Mouse (Mus musculus) testis, adult 2 months (tissue): ENCODE results near the gene Foxc1.

ENCODE experiments used
- CTCF ChIP-seq: fragments of 200-500 bp; IDR thresholded peaks from 2 replicates; pipeline ENCODE4 v1.5.1; 2012; ENCODE audit warnings: low read depth, mild to moderate bottlenecking, inconsistent platforms, low read length, moderate library complexity; ENCODE audit not compliant: control insufficient read depth, insufficient read depth, insufficient replicate concordance
- POLR2A ChIP-seq: fragments of 200-500 bp; IDR thresholded peaks from 2 replicates; pipeline ENCODE4 v1.6.1; 2012; ENCODE audit warnings: low read depth, mild to moderate bottlenecking, inconsistent platforms, low read length, moderate library complexity; ENCODE audit not compliant: control insufficient read depth

GRCm38 (mm10) chr13:31806890-31807735 lies 680 bp downstream of the Foxc1 start:
- no peak for TF ChIP-seq CTCF
- TF ChIP-seq POLR2A = no peak
